Mouse (Mus musculus): ENCODE results near the gene Scyl1. TPM values are rescaled to one million over a fixed set of nuclear protein-coding genes. Genes with fewer than 3 reads are reported as not detected.

The Scyl1 gene
- polyA plus RNA-seq, 1 experiment from 2014 or later = 70.4 TPM

DNA sequence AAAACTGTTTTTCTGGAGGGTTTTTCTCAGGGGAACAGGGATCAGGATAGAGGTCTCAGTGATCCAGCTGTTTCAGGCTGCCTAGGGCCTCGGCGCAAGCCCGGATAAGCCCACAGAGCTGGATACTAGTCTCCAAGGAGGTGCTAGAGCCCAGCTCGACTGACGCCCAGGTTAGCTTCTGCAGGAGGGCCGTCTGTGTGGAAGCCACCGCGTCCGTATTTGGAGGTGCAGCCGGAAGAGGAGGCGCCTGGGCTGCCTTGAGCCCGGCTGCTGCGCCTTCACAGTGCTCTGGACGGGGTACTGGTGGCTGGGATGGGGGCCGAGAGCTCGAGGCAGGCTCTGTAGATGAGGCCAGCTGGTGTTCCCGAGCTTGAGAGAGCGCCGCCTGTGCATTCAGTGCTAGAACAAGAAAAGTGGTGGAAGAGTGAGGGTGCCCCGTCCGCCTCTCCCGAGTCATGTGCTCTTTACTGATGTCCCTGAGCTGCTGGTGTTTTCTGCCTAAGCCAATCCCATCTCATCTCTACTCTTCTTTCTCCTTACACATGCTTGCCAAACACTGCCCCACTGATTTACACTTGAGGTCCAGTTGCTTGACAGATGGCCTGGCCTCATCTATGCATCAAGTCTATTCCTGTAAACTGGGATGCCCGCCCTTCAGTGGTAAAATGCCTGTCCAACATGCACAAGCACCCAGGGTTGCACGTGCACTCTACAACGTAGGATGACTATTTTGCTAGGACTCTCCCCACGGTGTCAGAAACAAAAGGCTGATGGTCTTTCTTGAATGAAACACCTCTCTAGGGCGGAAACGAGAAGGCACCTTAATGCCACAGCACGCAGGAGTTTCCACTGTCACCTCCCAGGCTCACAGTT lies 40.7 kb downstream of the Scyl1 start:
- Histone ChIP-seq H3K9ac (peak overlapping the region; percentile 65), H3K36me3 (0 out of 2 replicates have a peak, but pooled peaks cover 4% of the 10 kb centered on the region), H3K27me3 (replicated peaks) (no peaks in the 10 kb centered on the region), H3K27ac (no peak overlapping the region), H3K4me2 (replicated peaks) (peak overlapping the region; percentile 94), H3K4me1 (peaks cover 50% of the 10 kb centered on the region), H3K4me3 (peak overlapping the region; percentile 66), H3K9me3 (no peaks in the 10 kb centered on the region)
- no peak for ATAC-seq (ENCODE audit: low FRiP score, low read depth)
- 76% methylated on average over 29 of the region's 29 CpGs for WGBS

DNA sequence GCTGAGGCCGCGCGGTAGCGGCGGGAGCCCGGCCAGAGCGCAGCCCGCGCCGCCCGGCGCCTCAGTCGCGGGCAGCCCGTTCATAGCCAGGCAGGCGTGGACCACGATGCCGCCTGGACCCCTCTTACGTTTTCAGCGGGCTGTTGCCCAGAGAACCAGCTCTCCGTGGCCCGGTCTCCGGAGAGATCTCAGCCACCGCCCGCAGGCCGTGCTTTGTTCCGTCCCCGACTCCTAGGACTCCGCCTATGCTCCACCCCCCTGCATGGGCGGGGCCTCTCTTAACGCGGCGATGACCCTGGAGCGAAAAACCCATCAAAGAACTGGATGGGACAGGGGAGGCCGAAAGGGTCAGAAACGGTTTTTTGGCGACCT lies 41.8 kb downstream of the Scyl1 start, which contains the start of gene Fam89b:
Gene Fam89b (minus strand): TSS at position 210 of the 372 bp plus-strand sequence.
- peak within 1 kb of the TSS; percentile 91 for H3K4me3 ChIP-seq
- H3K9ac ChIP-seq = peak within 1 kb of the TSS; percentile 98
- peaks cover 61% of the 10 kb centered on the region for H3K4me1 ChIP-seq
- H3K27ac ChIP-seq = peak within 1 kb of the TSS; percentile 91
- WGBS = under 1% methylated on average over 34 of the region's 37 CpGs
- no peaks in the 10 kb centered on the region for H3K27me3 ChIP-seq (replicated peaks)
- H3K9me3 ChIP-seq = no peaks in the 10 kb centered on the region
- peak within 1 kb of the TSS; percentile 94 for H3K4me2 ChIP-seq (replicated peaks)
- peak; percentile 73 for ATAC-seq (ENCODE audit: low FRiP score, low read depth)
- peaks cover 11% of the 10 kb centered on the region for H3K36me3 ChIP-seq

DNA sequence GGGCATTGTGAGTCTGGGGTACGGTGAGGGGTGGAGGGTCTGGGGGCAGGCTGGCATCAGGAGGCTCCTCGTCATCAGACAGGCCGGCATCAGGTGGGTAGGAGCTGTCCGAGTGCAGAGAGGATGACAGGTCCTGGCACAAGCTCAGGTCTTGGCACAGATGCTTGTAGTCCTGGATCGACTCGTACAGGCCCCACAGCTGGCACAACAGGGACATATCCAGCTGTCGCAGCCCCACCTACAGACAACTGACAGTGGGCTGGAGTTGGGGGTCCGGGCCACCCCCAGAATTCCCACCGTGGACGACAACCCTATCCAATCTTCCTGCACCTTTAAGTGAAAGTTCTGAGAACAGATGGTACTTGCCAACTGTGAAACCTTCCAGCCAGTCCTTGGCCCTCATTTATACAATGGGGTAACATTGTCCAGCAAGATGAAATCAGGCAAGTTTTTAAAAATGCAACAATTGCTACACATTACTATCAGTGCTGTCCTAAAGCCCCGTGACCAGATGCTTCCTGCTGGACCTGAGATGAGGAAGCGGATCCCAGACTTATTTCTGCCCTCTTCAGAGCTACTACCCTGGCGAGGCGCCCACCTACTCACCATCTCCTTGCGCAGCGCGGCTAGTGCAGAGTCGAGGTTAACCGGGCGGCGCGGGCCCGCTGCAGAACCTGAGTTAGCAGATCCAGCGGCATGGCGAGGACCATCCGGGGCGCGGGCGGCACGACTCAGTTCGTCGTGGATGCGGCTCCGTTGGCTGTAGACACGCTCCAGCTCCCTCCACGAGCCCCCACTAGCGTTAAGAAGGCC lies 42.4 kb downstream of the Scyl1 start:
- peak; percentile 43 for ATAC-seq (ENCODE audit: low FRiP score, low read depth)
- Histone ChIP-seq H3K9ac (peak overlapping the region; percentile 98), H3K4me2 (replicated peaks) (peak overlapping the region; percentile 94), H3K36me3 (peaks cover 17% of the 10 kb centered on the region), H3K4me1 (peaks cover 62% of the 10 kb centered on the region), H3K4me3 (peak overlapping the region; percentile 91), H3K27ac (peak overlapping the region; percentile 91), H3K9me3 (no peaks in the 10 kb centered on the region), H3K27me3 (replicated peaks) (no peaks in the 10 kb centered on the region)
- 9% methylated on average over 37 of the region's 37 CpGs for WGBS

DNA sequence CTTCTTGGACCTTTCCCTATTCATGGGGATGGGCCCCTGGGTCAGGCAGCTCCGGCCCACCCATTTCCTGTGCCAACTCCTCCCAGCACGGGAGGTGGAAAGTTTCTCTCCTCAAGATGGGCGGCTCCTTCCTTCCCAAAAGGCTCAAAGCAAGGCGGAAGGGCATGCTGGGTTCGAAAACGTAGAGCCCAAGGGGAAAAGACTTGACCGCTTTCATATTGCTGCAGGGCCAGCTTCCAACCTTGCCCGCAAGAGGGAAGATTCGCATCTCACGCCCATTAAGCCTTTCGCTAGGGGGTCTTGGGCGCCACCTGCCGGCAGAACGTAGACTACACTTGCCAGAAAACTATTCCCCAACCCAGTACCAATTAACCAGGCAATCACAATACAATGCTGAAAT lies 43.5 kb downstream of the Scyl1 start:
- H3K4me3 ChIP-seq = peak overlapping the region; percentile 91
- ATAC-seq (ENCODE audit: low FRiP score, low read depth) = no peak
- H3K36me3 ChIP-seq = peaks cover 24% of the 10 kb centered on the region
- H3K4me1 ChIP-seq = peaks cover 62% of the 10 kb centered on the region
- WGBS = 7% methylated on average over 14 of the region's 14 CpGs
- peak overlapping the region; percentile 98 for H3K9ac ChIP-seq
- no peak overlapping the region for H3K27ac ChIP-seq
- no peaks in the 10 kb centered on the region for H3K27me3 ChIP-seq (replicated peaks)
- H3K4me2 ChIP-seq (replicated peaks) = peak overlapping the region; percentile 94
- H3K9me3 ChIP-seq = no peaks in the 10 kb centered on the region

DNA sequence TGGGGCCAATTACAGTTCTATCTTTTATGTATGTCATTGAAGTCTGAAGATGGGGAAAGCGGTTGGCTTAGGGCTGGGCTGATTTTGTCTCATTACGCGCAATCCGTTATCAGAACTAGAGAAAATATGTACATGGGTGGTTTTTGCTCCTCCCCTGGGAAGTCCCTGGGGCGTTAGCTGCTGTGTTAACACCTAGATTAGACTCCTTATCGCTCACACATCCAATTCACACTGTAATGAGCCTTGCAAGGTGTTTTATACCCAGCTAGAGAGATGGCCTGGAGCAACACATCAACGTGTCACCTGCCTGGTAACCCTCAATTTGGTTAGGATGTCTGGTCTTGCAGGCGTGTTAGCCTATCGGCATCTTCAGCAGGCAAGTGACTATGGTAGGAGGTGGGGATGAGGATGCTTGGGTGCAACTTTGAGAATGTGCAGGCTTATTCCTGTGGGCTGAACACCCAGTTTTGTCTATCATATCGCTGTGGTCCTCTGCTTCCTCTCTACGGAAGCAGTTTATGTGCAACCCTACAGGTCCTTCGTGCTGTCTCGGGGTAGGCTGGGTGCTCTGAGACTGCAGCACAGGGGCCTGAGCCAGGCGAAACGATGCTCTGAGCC lies 44.1 kb downstream of the Scyl1 start:
- H3K27me3 ChIP-seq (replicated peaks) = no peaks in the 10 kb centered on the region
- peak overlapping the region; percentile 94 for H3K4me2 ChIP-seq (replicated peaks)
- H3K4me1 ChIP-seq = peaks cover 61% of the 10 kb centered on the region
- no peaks in the 10 kb centered on the region for H3K9me3 ChIP-seq
- ATAC-seq (ENCODE audit: low FRiP score, low read depth) = no peak
- H3K36me3 ChIP-seq = peaks cover 29% of the 10 kb centered on the region
- H3K9ac ChIP-seq = peak overlapping the region; percentile 98
- WGBS = 83% methylated on average over 15 of the region's 15 CpGs
- H3K4me3 ChIP-seq = peak overlapping the region; percentile 91
- no peak overlapping the region for H3K27ac ChIP-seq

DNA sequence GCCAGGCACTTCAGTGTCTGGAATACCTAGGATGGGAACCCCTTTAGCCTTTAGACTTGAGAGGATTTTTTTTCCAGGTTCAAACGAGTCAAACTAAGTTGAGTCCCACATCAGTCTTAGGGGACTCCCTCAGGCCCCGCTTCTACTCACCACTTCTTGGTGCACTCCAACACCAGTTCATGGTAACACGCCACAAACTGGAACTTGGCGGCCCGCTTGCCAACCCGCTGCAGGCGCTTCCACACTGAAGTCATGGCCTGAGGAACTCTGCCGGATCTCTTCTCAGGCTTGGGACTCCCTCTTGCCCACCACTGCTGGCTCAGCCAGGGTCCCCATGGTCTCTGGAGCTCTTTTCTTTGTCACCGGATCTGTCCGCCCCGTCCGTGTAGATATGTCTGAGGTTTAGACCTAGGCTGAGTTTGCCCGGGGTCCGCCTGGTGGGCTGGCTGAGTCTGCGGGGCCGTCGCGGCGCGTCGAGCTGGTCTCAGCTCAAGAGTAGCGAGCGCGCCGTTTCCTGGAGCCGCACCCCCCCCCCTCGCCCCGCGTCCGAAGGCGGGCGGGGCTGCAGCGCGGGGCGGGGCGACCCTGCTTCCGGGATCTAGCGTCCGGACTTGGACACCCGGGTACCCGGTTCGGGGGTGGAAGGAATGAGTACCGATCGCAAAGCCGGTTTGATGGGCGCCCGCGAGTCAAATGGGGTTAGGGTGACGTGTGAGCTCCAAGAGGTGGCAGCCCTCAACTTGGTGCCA lies 45.3 kb downstream of the Scyl1 start, which contains the start of gene Ehbp1l1:
Gene Ehbp1l1 (minus strand): TSS at position 551 of the 749 bp plus-strand sequence.
- H3K9me3 ChIP-seq = no peaks in the 10 kb centered on the region
- ATAC-seq (ENCODE audit: low FRiP score, low read depth) = no peak
- H3K4me1 ChIP-seq = peaks cover 54% of the 10 kb centered on the region
- H3K9ac ChIP-seq = peak within 1 kb of the TSS; percentile 55
- peak within 1 kb of the TSS; percentile 36 for H3K4me3 ChIP-seq
- H3K27ac ChIP-seq = no peak within 1 kb of the TSS
- WGBS = 13% methylated on average over 49 of the region's 49 CpGs
- H3K4me2 ChIP-seq (replicated peaks) = peak within 1 kb of the TSS; percentile 94
- H3K27me3 ChIP-seq (replicated peaks) = no peaks in the 10 kb centered on the region
- peaks cover 40% of the 10 kb centered on the region for H3K36me3 ChIP-seq

DNA sequence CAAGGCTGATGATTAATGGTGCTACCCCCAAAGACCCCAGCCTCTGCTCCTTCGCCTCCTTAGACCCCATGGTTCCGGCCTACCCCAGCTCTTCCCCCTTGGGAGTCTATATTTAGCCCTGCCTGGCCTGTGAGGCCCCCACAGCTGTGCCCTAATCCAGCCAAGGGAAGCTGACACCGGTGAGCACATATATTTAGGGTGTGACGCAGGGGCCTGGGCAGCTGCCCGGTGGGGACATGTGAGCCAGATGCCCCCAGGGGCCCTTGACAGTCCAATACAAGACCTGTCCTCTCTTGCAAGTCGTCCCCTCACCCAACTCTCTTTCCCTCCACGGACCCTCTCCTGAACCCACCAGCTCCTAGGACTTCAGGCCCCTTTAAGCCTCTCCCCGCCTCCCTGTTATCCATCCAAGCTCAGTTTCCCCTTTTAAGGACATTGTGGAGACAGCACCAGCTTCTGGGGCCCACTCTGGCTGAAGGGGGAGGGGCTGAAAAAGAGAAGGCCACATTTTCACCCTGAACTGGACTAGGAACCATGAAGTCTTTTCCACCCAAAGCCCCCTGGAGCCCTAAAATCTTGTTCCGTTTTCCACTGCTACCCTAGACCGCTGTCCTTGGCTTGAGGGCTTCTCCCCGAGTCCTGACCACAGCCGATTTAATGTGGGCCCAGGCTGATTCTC lies 46.1 kb downstream of the Scyl1 start:
- no peak for ATAC-seq (ENCODE audit: low FRiP score, low read depth)
- Histone ChIP-seq H3K4me2 (replicated peaks) (peak overlapping the region; percentile 94), H3K4me3 (peak overlapping the region; percentile 36; the same call in 1 of the 2 replicates), H3K36me3 (peaks cover 48% of the 10 kb centered on the region), H3K27me3 (replicated peaks) (no peaks in the 10 kb centered on the region), H3K4me1 (peaks cover 47% of the 10 kb centered on the region), H3K27ac (no peak overlapping the region), H3K9ac (peak overlapping the region; percentile 44), H3K9me3 (no peaks in the 10 kb centered on the region)
- 76% methylated on average over 12 of the region's 12 CpGs for WGBS

DNA sequence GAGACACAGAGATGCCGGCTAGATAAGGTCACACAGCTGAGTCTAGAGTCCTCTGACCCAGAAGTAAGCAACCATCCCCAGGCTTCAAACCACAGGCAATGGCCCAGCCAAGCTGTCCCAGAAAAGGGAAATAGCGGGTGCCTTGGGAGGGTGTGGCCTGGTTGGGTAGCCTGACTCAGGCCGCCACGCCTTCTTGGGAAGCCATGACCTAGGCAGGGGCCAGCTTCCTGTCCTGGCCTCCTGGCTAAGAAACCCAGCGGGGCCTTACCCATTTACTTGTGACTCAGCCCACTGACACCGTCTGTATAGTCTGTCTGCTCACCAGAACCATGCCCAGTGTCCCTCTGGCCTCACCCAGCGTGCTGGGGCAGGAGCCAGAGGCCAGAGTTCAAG lies 46.7 kb downstream of the Scyl1 start:
- H3K36me3 ChIP-seq = peaks cover 54% of the 10 kb centered on the region
- WGBS = 77% methylated on average over 7 of the region's 7 CpGs
- H3K4me2 ChIP-seq (replicated peaks) = peak overlapping the region; percentile 94
- ATAC-seq (ENCODE audit: low FRiP score, low read depth) = no peak
- no peak overlapping the region; the same call in 1 of the 2 replicates for H3K9ac ChIP-seq
- H3K4me1 ChIP-seq = peaks cover 43% of the 10 kb centered on the region
- peak overlapping the region; percentile 36; the same call in 1 of the 2 replicates for H3K4me3 ChIP-seq
- H3K27me3 ChIP-seq (replicated peaks) = no peaks in the 10 kb centered on the region
- H3K27ac ChIP-seq = no peak overlapping the region
- H3K9me3 ChIP-seq = no peaks in the 10 kb centered on the region

DNA sequence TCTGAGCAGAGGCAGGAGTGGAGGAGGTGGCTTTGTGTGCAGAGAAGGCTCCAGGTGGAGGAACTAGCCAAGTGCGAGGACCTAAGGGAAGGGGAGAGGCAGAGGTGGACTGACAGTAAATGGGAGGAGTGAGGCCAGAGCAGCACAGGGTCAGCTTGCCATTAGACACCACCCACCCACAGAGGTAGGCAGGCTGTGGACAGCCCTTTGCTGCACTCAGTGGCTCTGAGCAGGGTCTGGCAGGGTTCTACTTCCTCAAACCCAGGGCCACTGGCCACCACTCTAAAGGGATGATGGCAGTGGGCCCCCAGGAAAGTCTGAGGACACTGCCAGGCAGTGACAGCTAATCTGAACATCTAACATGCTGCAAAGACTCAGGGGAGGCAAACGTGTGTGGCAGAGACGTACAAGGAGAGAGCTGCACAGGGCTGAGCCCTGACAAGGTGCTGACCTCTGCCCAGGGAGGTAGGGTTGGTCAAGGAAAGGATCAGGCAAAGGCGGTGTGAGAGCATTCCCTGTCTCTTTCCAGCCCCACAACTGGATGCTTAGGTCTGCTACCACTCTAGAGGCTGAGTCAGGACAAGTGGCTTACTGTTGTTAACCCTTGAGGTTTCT lies 47.2 kb downstream of the Scyl1 start:
- Histone ChIP-seq H3K4me3 (peak overlapping the region; percentile 36; the same call in 1 of the 2 replicates), H3K36me3 (peaks cover 59% of the 10 kb centered on the region), H3K4me2 (replicated peaks) (peak overlapping the region; percentile 94), H3K9ac (0 out of 2 replicates have a peak overlapping the region, but pooled peaks have one; percentile 8), H3K9me3 (no peaks in the 10 kb centered on the region), H3K27me3 (replicated peaks) (no peaks in the 10 kb centered on the region), H3K4me1 (peaks cover 43% of the 10 kb centered on the region), H3K27ac (no peak overlapping the region)
- ATAC-seq (ENCODE audit: low FRiP score, low read depth) = no peak
- WGBS = 79% methylated on average over 4 of the region's 4 CpGs

DNA sequence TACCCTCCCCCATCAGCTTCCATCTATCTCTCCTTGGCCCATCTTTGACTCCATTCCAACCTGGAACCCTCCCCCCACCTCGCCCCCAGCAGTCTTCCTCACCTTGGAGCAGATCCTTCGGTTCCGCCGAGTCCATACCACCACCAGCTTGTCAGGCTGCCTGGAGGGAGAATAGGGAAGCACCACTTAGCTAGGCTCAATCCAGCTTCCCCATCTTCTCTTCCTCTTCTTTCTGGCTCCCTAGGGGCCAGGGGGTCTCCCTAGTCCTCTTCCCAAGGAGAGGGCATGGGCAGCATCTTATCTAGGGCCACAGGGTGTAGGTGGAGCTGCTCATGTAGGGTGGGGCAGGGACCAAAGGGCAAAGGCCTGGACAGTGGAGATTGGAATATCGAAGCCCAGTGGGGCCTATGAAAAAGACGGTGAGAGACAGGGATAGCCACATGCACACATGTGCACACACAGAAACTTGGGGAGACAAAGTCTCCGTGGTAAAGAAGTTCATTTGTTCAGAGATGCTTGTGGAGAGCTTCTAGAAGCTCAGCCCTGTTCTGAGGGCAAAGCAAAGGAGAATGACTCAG lies 48.3 kb downstream of the Scyl1 start:
- peaks cover 68% of the 10 kb centered on the region for H3K36me3 ChIP-seq

More for the DNA sequence above, 48.3 kb downstream of the Scyl1 start:
- Histone ChIP-seq H3K4me1 (peaks cover 35% of the 10 kb centered on the region), H3K9ac (no peak overlapping the region), H3K9me3 (no peaks in the 10 kb centered on the region), H3K4me3 (no peak overlapping the region), H3K4me2 (replicated peaks) (no peak overlapping the region), H3K27me3 (replicated peaks) (no peaks in the 10 kb centered on the region), H3K27ac (no peak overlapping the region)
- ATAC-seq (ENCODE audit: low FRiP score, low read depth) = no peak
- 92% methylated on average over 7 of the region's 7 CpGs for WGBS
